Mouse (Mus musculus) CH12.LX (cell line): Measurements from ENCODE around the gene Tubg1.

ENCODE experiments used
- CTCF ChIP-seq, 2 experiments: IDR thresholded peaks in 1 of 2; conservative IDR thresholded peaks in 1 of 2; 2 replicates each; pipeline ENCODE4 v1.5.1; 2011 to 2012; ENCODE audit warnings: low read depth in 2 of 2, low read length in 2 of 2, improper control_type of control experiment in 1 of 2, inconsistent platforms in 1 of 2, mild to moderate bottlenecking in 1 of 2, moderate library complexity in 1 of 2
- ELF1 ChIP-seq: IDR thresholded peaks from 2 replicates; pipeline ENCODE4 v1.6.1; 2014; ENCODE audit warnings: low read depth, mild to moderate bottlenecking, inconsistent platforms, low read length, improper control_type of control experiment
- ETS1 ChIP-seq: conservative IDR thresholded peaks from 2 replicates; pipeline ENCODE4 v1.6.1; 2012; ENCODE audit warnings: low read depth, mild to moderate bottlenecking, inconsistent platforms, low read length, improper control_type of control experiment, moderate library complexity
- GABPA ChIP-seq: IDR thresholded peaks from 2 replicates; pipeline ENCODE4 v1.6.1; 2012; ENCODE audit warnings: low read depth, low read length, improper control_type of control experiment, inconsistent platforms; ENCODE audit not compliant: insufficient replicate concordance
- HCFC1 ChIP-seq: IDR thresholded peaks from 2 replicates; pipeline ENCODE4 v1.6.1; 2012; ENCODE audit warnings: low read depth, mild to moderate bottlenecking, inconsistent platforms, low read length, improper control_type of control experiment
- IRF4 ChIP-seq: IDR thresholded peaks from 2 replicates; pipeline ENCODE4 v1.6.1; 2014; ENCODE audit warnings: low read depth, mild to moderate bottlenecking, inconsistent platforms, low read length, improper control_type of control experiment
- POLR2A ChIP-seq: IDR thresholded peaks from 2 replicates; pipeline ENCODE4 v1.6.1; 2011; ENCODE audit warnings: low read depth, mild to moderate bottlenecking, improper control_type of control experiment, low read length
- UBTF ChIP-seq: IDR thresholded peaks from 2 replicates; pipeline ENCODE4 v1.6.1; 2012; ENCODE audit warnings: low read depth, mild to moderate bottlenecking, inconsistent platforms, low read length, improper control_type of control experiment, moderate library complexity
- ZMIZ1 ChIP-seq: IDR thresholded peaks from 2 replicates; pipeline ENCODE4 v1.6.1; 2012; ENCODE audit warnings: low read depth, mild to moderate bottlenecking, inconsistent platforms, low read length, improper control_type of control experiment

DNA sequence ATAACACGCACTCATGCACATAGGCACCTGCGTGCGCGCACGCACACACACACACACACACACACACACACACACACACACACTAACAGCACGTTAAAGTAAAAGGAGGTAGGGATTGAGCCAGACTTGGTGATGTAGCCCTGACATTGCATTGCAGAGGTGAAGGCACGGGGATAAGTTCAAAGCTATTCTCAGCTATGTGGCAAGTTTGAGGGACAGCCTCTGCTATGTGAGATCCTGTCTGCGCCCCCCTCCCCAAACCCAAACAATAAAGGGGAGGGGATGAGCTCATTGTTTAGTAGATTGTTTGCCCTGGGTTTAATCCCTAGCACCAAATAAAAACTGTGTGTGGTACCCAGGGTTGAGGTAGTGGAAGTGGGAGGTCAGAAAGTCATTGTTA lies 21.4 kb downstream of the Tubg1 start:
- no peak for TF ChIP-seq POLR2A
- no peak for TF ChIP-seq ELF1
- TF ChIP-seq CTCF (conservative IDR thresholded peaks at IDR 0.05 in 1 of 2, IDR thresholded peaks at IDR 0.05 in 1 of 2; ENCODE audit: low read depth in 2 of 2, low read length in 2 of 2): no peak
- TF ChIP-seq ZMIZ1: no peak
- TF ChIP-seq ETS1: no peak
- no peak for TF ChIP-seq IRF4
- TF ChIP-seq HCFC1: no peak
- TF ChIP-seq GABPA: no peak
- TF ChIP-seq UBTF: no peak
